Mouse (Mus musculus) frontal cortex, adult (tissue): ENCODE data around the gene Naif1.

ENCODE experiments used
- ATAC-seq: cut with Nextera tagmentation; 2 replicates; pipeline ENCODE4 v1.9.2; 2017; ENCODE audit warnings: mild to moderate bottlenecking, moderate library complexity, mixed read lengths; ENCODE audit not compliant: low TSS enrichment

Gene Naif1

GRCm38 (mm10) chr2:32500461-32500860 lies 50.2 kb downstream of the Naif1 start:
- no peak for ATAC-seq

GRCm38 (mm10) chr2:32501754-32502324 lies 51.6 kb downstream of the Naif1 start:
- no peak for ATAC-seq

- ATAC-seq: no peak
Observed at GRCm38 (mm10) chr2:32502843-32503242, 52.6 kb downstream of the Naif1 start.

- ATAC-seq: no peak
Observed at GRCm38 (mm10) chr2:32503588-32503987, 53.3 kb downstream of the Naif1 start.

DNA sequence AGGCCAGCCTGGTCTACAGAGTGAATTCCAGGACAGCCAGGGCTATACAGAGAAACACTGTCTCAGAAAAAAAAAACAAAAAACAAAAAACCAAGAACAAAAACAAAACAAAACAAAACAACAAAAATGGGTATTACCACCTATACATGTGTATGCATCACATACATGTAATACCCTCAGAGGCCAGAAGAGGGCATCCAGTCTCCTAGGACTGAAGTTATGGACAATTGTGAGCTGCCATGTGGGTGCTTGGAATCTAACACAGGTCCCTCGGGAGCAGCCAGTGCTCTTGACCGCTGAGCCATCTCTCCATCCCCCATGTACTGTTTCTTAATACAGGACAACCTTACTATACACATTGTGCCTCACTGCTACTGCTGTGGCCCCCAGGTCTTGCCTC lies 55.3 kb downstream of the Naif1 start:
- ATAC-seq: no peak
